8 mouse cellular contexts compared by ENCODE assay signal in genomic region chr2:26353066-26353980, GRCm38 (mm10). TPM values are rescaled to one million over a fixed set of nuclear protein-coding genes. Genes with fewer than 3 reads are reported as not detected.
DNase-seq lines count a peak whose midpoint lies in the region; ATAC-seq lines count a peak whose summit lies in the region.

No protein-coding gene starts in this region.

- H3K4me2 ChIP-seq in kidney, embryonic 16.5 days (replicated peaks; ENCODE audit: low read depth, low read length): peak overlapping the region; percentile 98
- peak overlapping the region; percentile 76 for H3K4me2 ChIP-seq in hindbrain, embryonic 14.5 days (replicated peaks)
- peak overlapping the region; percentile 91 for H3K4me2 ChIP-seq in midbrain, embryonic 15.5 days

- DNase-seq in kidney, postnatal 36 days: no peak
- peak; percentile 33 to 45 for DNase-seq in cerebellum, postnatal 36 days
- no peak for DNase-seq in hindbrain, embryonic 14.5 days (ENCODE audit: low spot score)
- no peak for DNase-seq in spleen, adult 18-20 months
- no peak for DNase-seq in gastrocnemius, postnatal 10 days
- DNase-seq in adrenal gland, adult (ENCODE audit: inconsistent age in 2 of 2, low spot score in 1 of 2): no peak

- peaks cover 22% of the 10 kb centered on the region for H3K4me1 ChIP-seq in kidney, embryonic 16.5 days (ENCODE audit: insufficient read depth, low read length)
- peaks cover 21% of the 10 kb centered on the region for H3K4me1 ChIP-seq in hindbrain, embryonic 14.5 days (replicated peaks; ENCODE audit: control insufficient read depth, insufficient read depth, low read length)
- H3K4me1 ChIP-seq in midbrain, embryonic 15.5 days: peaks cover 28% of the 10 kb centered on the region

- 86% methylated on average over 11 of the region's 11 CpGs for WGBS in kidney, embryonic 16.5 days
- WGBS in hindbrain, embryonic 14.5 days: 91% methylated on average over 11 of the region's 11 CpGs
- WGBS in midbrain, embryonic 15.5 days: 90% methylated on average over 11 of the region's 11 CpGs

- no peak for ATAC-seq in kidney, embryonic 16.5 days (ENCODE audit: low FRiP score, low TSS enrichment)
- no peak for ATAC-seq in hindbrain, embryonic 14.5 days (ENCODE audit: low FRiP score)
- no peak for ATAC-seq in midbrain, embryonic 15.5 days (replicated peaks)

- no peak overlapping the region for H3K27ac ChIP-seq in kidney, embryonic 16.5 days (ENCODE audit: low read length)
- H3K27ac ChIP-seq in hindbrain, embryonic 14.5 days: peak overlapping the region; percentile 90; the same call in 1 of the 2 replicates
- H3K27ac ChIP-seq in midbrain, embryonic 15.5 days: no peak overlapping the region

- H3K27me3 ChIP-seq in kidney, embryonic 16.5 days (ENCODE audit: insufficient read depth, low read length): no peaks in the 10 kb centered on the region
- H3K27me3 ChIP-seq in hindbrain, embryonic 14.5 days (ENCODE audit: control insufficient read depth, insufficient read depth, low read length): no peaks in the 10 kb centered on the region
- H3K27me3 ChIP-seq in midbrain, embryonic 15.5 days (replicated peaks): no peaks in the 10 kb centered on the region

- peak overlapping the region; percentile 84 for H3K4me3 ChIP-seq in kidney, embryonic 16.5 days (ENCODE audit: low read length)
- peak overlapping the region; percentile 68 for H3K4me3 ChIP-seq in hindbrain, embryonic 14.5 days (replicated peaks; ENCODE audit: low read length)
- peak overlapping the region; percentile 91 for H3K4me3 ChIP-seq in midbrain, embryonic 15.5 days

- H3K36me3 ChIP-seq in kidney, embryonic 16.5 days (ENCODE audit: insufficient read depth, low read length): peaks cover 16% of the 10 kb centered on the region
- peaks cover 19% of the 10 kb centered on the region for H3K36me3 ChIP-seq in hindbrain, embryonic 14.5 days (replicated peaks; ENCODE audit: control insufficient read depth, insufficient read depth)
- peaks cover 5% of the 10 kb centered on the region; the same call in 1 of the 2 replicates for H3K36me3 ChIP-seq in midbrain, embryonic 15.5 days (replicated peaks)

- H3K9ac ChIP-seq in kidney, embryonic 16.5 days (replicated peaks; ENCODE audit: low read length): peak overlapping the region; percentile 95; the same call in 1 of the 2 replicates
- H3K9ac ChIP-seq in hindbrain, embryonic 14.5 days: peak overlapping the region; percentile 98
- H3K9ac ChIP-seq in midbrain, embryonic 15.5 days: peak overlapping the region; percentile 99

- no peaks in the 10 kb centered on the region for H3K9me3 ChIP-seq in kidney, embryonic 16.5 days (ENCODE audit: low read length)
- no peaks in the 10 kb centered on the region for H3K9me3 ChIP-seq in hindbrain, embryonic 14.5 days (ENCODE audit: control insufficient read depth, low read length)
- no peaks in the 10 kb centered on the region for H3K9me3 ChIP-seq in midbrain, embryonic 15.5 days

RNA-seq across cellular contexts. Expression of gene Dnlz, which starts 1.4 kb away (rescaled TPM):
- 30.6 and 34.2 TPM in 2 replicates for polyA plus RNA-seq in kidney, embryonic 16.5 days (2015; fragmentation: Nextera tagmentation; extraction: Ambion mirVana)
- polyA plus RNA-seq in hindbrain, embryonic 14.5 days (2014; fragmentation: Nextera tagmentation; extraction: Ambion mirVana): 27.7 and 28.3 TPM in 2 replicates
- 27.6 and 29.8 TPM in 2 replicates for polyA plus RNA-seq in midbrain, embryonic 15.5 days (2015; fragmentation: Nextera tagmentation; extraction: Ambion mirVana)
- 10 to 100 TPM; 18.0 to 18.9 TPM for total RNA-seq in gastrocnemius, postnatal 10 days (2021)

RNA-seq across cellular contexts. Expression of gene Card9, which starts 7.4 kb away (rescaled TPM):
- polyA plus RNA-seq in kidney, embryonic 16.5 days (2015; fragmentation: Nextera tagmentation; extraction: Ambion mirVana): 0.92 and 1.4 TPM in 2 replicates
- 1.9 and 2.1 TPM in 2 replicates for polyA plus RNA-seq in hindbrain, embryonic 14.5 days (2014; fragmentation: Nextera tagmentation; extraction: Ambion mirVana)
- polyA plus RNA-seq in midbrain, embryonic 15.5 days (2015; fragmentation: Nextera tagmentation; extraction: Ambion mirVana): 1.6 and 2.9 TPM in 2 replicates
- total RNA-seq in gastrocnemius, postnatal 10 days (2021): 1 to 10 TPM in 1 of 2 experiments, under 1 TPM in 1; 0.82 to 1.5 TPM

RNA-seq across cellular contexts. Expression of gene Snapc4, which starts 27.1 kb away (rescaled TPM):
- 31.7 and 35.3 TPM in 2 replicates for polyA plus RNA-seq in kidney, embryonic 16.5 days (2015; fragmentation: Nextera tagmentation; extraction: Ambion mirVana)
- 25.4 and 29.3 TPM in 2 replicates for polyA plus RNA-seq in hindbrain, embryonic 14.5 days (2014; fragmentation: Nextera tagmentation; extraction: Ambion mirVana)
- polyA plus RNA-seq in midbrain, embryonic 15.5 days (2015; fragmentation: Nextera tagmentation; extraction: Ambion mirVana): 33.0 and 40.0 TPM in 2 replicates
- total RNA-seq in gastrocnemius, postnatal 10 days (2021): 10 to 100 TPM; 11.1 to 14.5 TPM

RNA-seq across cellular contexts. Expression of gene Entr1, which starts 35.8 kb away (rescaled TPM):
- polyA plus RNA-seq in kidney, embryonic 16.5 days (2015; fragmentation: Nextera tagmentation; extraction: Ambion mirVana): 125 and 127 TPM in 2 replicates
- 134 and 141 TPM in 2 replicates for polyA plus RNA-seq in hindbrain, embryonic 14.5 days (2014; fragmentation: Nextera tagmentation; extraction: Ambion mirVana)
- polyA plus RNA-seq in midbrain, embryonic 15.5 days (2015; fragmentation: Nextera tagmentation; extraction: Ambion mirVana): 175 and 181 TPM in 2 replicates
- 10 to 100 TPM; 25.7 to 35.3 TPM for total RNA-seq in gastrocnemius, postnatal 10 days (2021)

RNA-seq across cellular contexts. Expression of gene Pmpca, which starts 35.8 kb away (rescaled TPM):
- 122 TPM in 2 replicates for polyA plus RNA-seq in kidney, embryonic 16.5 days (2015; fragmentation: Nextera tagmentation; extraction: Ambion mirVana)
- 76.8 and 81.6 TPM in 2 replicates for polyA plus RNA-seq in hindbrain, embryonic 14.5 days (2014; fragmentation: Nextera tagmentation; extraction: Ambion mirVana)
- polyA plus RNA-seq in midbrain, embryonic 15.5 days (2015; fragmentation: Nextera tagmentation; extraction: Ambion mirVana): 92.1 and 97.6 TPM in 2 replicates
- total RNA-seq in gastrocnemius, postnatal 10 days (2021): 100 to 1,000 TPM; 124 to 146 TPM

Comparison
In these comparisons a context has a peak if more than half of its experiments do, and no peak if none do; other contexts are left out.
1. DNase-seq: peak in cerebellum, postnatal 36 days (2 of 2); none in kidney, postnatal 36 days (0 of 2), hindbrain, embryonic 14.5 days (single experiment), spleen, adult 18-20 months (0 of 2), gastrocnemius, postnatal 10 days (single experiment) and adrenal gland, adult (0 of 2).
2. Peak in every context shown above with its lines, with median percentiles within 50 percentile points of each other: H3K4me2 ChIP-seq, H3K4me3 ChIP-seq and H3K9ac ChIP-seq.